Mouse (Mus musculus): ENCODE measurements around the gene Tmem235. TPM values are rescaled to one million over a fixed set of nuclear protein-coding genes. Genes with fewer than 3 reads are reported as not detected.

Tmem235 gene
- polyA plus RNA-seq, 1 experiment, result not detected

DNA sequence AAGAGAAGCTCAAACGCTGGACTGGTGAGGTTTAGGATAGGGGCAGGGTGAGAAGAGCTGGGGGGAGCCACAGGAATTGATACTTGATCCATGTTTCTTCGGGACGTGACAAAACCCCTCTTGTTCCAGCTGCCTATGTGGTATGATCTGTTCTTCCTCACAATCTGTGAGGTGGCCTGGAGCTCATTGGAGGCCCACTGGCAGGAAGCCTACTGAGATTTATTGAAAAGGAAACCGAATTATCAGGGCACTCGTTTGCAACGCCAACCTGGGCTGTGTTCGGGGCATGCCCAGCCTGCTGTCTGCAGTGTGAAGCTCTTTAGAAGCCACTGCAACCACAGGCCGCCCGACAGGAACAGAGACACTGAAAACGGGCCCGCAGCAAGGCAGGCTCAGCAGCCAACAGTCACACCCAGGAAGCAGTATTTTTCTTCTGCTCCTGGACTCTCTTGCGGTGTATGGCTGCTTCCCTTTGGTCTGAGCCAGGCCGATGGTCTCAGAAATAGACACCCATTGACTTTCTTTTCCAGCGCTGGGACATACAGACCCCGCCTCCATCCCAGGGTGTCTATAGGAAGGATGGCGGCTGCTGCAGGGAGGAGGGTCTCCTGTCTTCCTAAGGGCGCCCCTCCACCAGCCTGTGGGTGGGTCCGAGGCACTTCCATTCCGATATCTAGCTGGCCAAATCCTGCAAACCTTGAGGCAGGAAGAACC lies 12.1 kb upstream of the Tmem235 start:
- 5% methylated on average over 19 of the region's 19 CpGs for WGBS
- Histone ChIP-seq H3K27ac (ENCODE audit: control insufficient read depth, insufficient read depth, low read depth, low read length, poor library complexity) (peak overlapping the region; percentile 88), H3K4me3 (replicated peaks; ENCODE audit: control insufficient read depth, low read depth, low read length) (peak overlapping the region; percentile 88), H3K4me1 (ENCODE audit: control insufficient read depth, insufficient read depth, low read length) (no peaks in the 10 kb centered on the region; the same call in 1 of the 2 replicates)
- peak; percentile 45; the same call in 1 of the 2 replicates for TF ChIP-seq POLR2A (IDR thresholded peaks at IDR 0.05; ENCODE audit: borderline replicate concordance, control insufficient read depth, low read depth, low read length)
- TF ChIP-seq CTCF (IDR thresholded peaks at IDR 0.05; ENCODE audit: control insufficient read depth, insufficient read depth, low read length), result no peak

DNA sequence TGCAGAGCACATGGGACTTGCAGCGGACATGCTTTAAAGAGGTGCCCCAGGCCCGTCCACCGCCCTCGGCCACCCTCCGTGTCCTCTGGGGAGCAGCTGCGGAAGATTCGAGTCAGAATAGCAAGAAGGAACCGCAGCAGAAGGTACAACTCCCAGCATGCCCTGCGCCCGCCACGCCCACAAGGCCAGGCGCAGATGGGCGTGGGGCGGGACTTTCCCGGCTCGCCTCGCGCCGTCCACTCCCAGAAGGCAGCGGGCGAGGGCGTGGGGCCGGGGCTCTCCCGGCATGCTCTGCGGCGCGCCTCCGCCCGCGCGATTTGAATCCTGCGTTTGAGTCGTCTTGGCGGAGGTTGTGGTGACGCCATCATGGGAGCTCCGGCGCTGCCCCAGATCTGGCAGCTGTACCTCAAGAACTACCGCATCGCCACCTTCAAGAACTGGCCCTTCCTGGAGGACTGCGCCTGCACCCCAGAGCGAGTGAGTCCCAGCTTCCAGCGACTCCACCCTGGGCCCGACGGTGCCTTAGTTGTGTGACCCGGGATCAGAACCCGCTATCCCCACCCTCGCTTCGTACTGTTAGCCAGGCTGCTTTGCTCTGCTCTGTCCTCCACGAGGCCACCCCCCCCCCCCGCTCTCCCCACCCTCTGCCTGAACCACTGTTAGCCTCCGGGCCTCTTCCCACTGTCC lies 11.4 kb upstream of the Tmem235 start, which contains the start of gene Birc5:
Birc5 (plus strand) TSS at position 267 of the 687 bp plus-strand sequence.
- H3K27ac ChIP-seq (ENCODE audit: control insufficient read depth, insufficient read depth, low read depth, low read length, poor library complexity), result peak within 1 kb of the TSS; percentile 88
- no peak for TF ChIP-seq CTCF (IDR thresholded peaks at IDR 0.05; ENCODE audit: control insufficient read depth, insufficient read depth, low read length)
- peak; percentile 94 for TF ChIP-seq POLR2A (IDR thresholded peaks at IDR 0.05; ENCODE audit: borderline replicate concordance, control insufficient read depth, low read depth, low read length)
- under 1% methylated on average over 51 of the region's 51 CpGs for WGBS
- peak within 1 kb of the TSS; percentile 88 for H3K4me3 ChIP-seq (replicated peaks; ENCODE audit: control insufficient read depth, low read depth, low read length)
- no peaks in the 10 kb centered on the region; the same call in 1 of the 2 replicates for H3K4me1 ChIP-seq (ENCODE audit: control insufficient read depth, insufficient read depth, low read length)

DNA sequence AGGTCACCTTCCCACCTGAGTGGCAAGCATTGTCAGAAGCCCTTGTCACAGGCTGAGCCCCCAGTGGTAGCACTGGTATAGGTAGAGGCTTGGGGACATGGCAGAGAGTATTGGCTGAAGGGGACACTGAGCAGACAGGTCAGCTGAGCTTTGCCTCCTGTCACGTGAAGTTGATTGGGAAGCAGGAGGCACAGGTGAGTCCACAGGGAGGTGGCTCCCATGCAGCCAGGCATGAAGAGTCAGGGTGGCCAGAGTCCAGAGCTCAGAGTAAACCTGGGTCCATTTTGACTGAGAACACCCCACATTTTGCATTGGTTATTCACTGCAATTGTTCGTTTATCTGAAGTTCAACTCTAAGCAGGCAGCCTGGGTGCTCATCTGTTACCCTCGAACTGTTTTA lies 7.7 kb upstream of the Tmem235 start:
- WGBS, result 90% methylated on average over 3 of the region's 3 CpGs
- Histone ChIP-seq H3K27ac (ENCODE audit: control insufficient read depth, insufficient read depth, low read depth, low read length, poor library complexity) (no peak overlapping the region), H3K4me1 (ENCODE audit: control insufficient read depth, insufficient read depth, low read length) (no peaks in the 10 kb centered on the region; the same call in 1 of the 2 replicates), H3K4me3 (replicated peaks; ENCODE audit: control insufficient read depth, low read depth, low read length) (no peak overlapping the region)
- TF ChIP-seq CTCF (IDR thresholded peaks at IDR 0.05; ENCODE audit: control insufficient read depth, insufficient read depth, low read length), result no peak
- TF ChIP-seq POLR2A (IDR thresholded peaks at IDR 0.05; ENCODE audit: borderline replicate concordance, control insufficient read depth, low read depth, low read length), result no peak

DNA sequence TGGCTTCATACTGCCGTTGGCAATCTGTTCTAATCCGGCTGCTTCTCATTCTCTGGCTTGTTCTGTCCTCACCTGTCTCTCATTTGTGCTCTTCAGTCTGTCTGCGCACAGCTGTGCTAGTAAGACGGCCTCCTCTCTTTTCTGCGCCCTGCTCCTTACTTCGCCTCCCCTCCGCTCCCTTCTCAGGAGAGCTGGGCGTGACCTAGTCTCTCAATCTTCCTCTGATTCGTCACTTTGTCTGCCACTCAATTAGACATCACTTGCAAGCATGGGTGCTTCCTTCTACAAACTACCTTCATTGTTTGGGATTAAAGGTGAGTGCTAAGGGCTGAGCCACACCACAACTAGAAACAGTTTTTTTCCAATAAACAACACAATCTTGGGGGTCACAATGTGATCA lies 6.3 kb upstream of the Tmem235 start:
- WGBS, result 92% methylated on average over 9 of the region's 9 CpGs
- TF ChIP-seq CTCF (IDR thresholded peaks at IDR 0.05; ENCODE audit: control insufficient read depth, insufficient read depth, low read length) (no peak), POLR2A (IDR thresholded peaks at IDR 0.05; ENCODE audit: borderline replicate concordance, control insufficient read depth, low read depth, low read length) (no peak)
- H3K4me1 ChIP-seq (ENCODE audit: control insufficient read depth, insufficient read depth, low read length), result no peaks in the 10 kb centered on the region
- no peak overlapping the region for H3K27ac ChIP-seq (ENCODE audit: control insufficient read depth, insufficient read depth, low read depth, low read length, poor library complexity)
- H3K4me3 ChIP-seq (replicated peaks; ENCODE audit: control insufficient read depth, low read depth, low read length), result no peak overlapping the region

DNA sequence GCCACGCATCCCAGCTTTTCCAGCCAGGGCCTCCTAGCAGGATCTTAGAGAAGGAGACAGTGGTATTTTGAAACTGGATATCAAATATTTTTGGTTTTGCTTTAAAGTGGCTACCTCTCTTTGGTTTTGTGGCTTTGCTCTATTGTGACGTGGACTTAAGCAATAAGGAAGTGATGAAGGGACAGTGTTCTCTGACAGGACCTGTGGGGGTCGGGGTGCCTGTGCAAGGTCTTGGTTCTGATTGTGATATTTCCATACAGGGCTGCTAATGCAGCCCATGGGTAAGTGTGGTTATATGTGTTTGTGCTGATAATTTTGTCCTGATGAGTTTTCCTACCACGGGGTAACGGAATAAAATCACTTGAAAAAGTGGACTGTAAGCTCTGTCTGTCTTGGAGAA lies 5.2 kb upstream of the Tmem235 start:
- no peak overlapping the region for H3K27ac ChIP-seq (ENCODE audit: control insufficient read depth, insufficient read depth, low read depth, low read length, poor library complexity)
- no peak for TF ChIP-seq CTCF (IDR thresholded peaks at IDR 0.05; ENCODE audit: control insufficient read depth, insufficient read depth, low read length)
- no peak for TF ChIP-seq POLR2A (IDR thresholded peaks at IDR 0.05; ENCODE audit: borderline replicate concordance, control insufficient read depth, low read depth, low read length)
- 74% methylated on average over 5 of the region's 5 CpGs for WGBS

DNA sequence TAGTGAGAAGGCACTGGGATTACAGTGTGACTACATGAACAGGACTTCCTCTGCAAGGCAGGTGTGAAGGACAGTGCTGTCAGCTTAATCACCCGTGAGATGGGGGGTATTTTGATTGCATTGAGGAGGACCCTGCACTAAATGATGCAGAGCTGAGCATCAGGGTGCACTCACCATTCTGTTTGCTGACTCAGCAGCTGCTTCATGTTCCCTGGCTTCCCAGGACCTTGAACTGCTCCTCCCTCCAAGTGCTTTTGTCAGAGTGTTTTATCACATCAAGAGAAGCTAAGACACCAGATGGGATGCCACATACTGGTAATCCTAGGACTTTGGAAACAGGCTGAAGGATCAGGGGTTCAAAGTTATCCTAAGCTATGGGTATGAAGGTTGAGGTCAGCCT lies 4.6 kb upstream of the Tmem235 start:
- Histone ChIP-seq H3K4me1 (ENCODE audit: control insufficient read depth, insufficient read depth, low read length) (no peaks in the 10 kb centered on the region), H3K4me3 (replicated peaks; ENCODE audit: control insufficient read depth, low read depth, low read length) (no peak overlapping the region), H3K27ac (ENCODE audit: control insufficient read depth, insufficient read depth, low read depth, low read length, poor library complexity) (no peak overlapping the region)
- WGBS, result 77% methylated on average over 1 of the region's 1 CpGs
- TF ChIP-seq CTCF (IDR thresholded peaks at IDR 0.05; ENCODE audit: control insufficient read depth, insufficient read depth, low read length) (no peak), POLR2A (IDR thresholded peaks at IDR 0.05; ENCODE audit: borderline replicate concordance, control insufficient read depth, low read depth, low read length) (no peak)

More for the DNA sequence above, 5.2 kb upstream of the Tmem235 start:
- H3K4me3 ChIP-seq (replicated peaks; ENCODE audit: control insufficient read depth, low read depth, low read length), result no peak overlapping the region
- no peaks in the 10 kb centered on the region for H3K4me1 ChIP-seq (ENCODE audit: control insufficient read depth, insufficient read depth, low read length)

DNA sequence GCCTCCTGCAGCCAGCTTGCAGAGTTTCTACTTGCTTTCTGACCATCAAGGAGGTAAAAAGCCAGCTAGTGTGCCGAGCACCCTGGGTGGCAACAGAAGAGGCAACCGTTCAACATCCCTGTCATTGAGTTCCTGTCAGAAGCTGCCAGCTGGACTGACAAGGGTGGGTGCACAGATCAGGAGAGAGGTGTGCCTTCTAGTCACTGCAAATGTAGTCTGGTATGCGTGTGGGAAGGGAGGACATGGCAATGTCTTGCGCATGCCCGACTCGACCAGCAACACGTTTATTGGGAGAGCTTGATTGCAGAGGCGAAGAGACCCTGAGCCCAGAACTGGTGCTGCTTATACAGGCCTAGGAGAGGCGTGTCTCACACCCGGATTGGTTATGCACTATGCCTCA lies 3.1 kb upstream of the Tmem235 start:
- no peak overlapping the region for H3K4me3 ChIP-seq (replicated peaks; ENCODE audit: control insufficient read depth, low read depth, low read length)
- TF ChIP-seq POLR2A (IDR thresholded peaks at IDR 0.05; ENCODE audit: borderline replicate concordance, control insufficient read depth, low read depth, low read length) (no peak), CTCF (IDR thresholded peaks at IDR 0.05; ENCODE audit: control insufficient read depth, insufficient read depth, low read length) (no peak)
- no peaks in the 10 kb centered on the region for H3K4me1 ChIP-seq (ENCODE audit: control insufficient read depth, insufficient read depth, low read length)
- WGBS, result 95% methylated on average over 10 of the region's 10 CpGs
- H3K27ac ChIP-seq (ENCODE audit: control insufficient read depth, insufficient read depth, low read depth, low read length, poor library complexity), result no peak overlapping the region

DNA sequence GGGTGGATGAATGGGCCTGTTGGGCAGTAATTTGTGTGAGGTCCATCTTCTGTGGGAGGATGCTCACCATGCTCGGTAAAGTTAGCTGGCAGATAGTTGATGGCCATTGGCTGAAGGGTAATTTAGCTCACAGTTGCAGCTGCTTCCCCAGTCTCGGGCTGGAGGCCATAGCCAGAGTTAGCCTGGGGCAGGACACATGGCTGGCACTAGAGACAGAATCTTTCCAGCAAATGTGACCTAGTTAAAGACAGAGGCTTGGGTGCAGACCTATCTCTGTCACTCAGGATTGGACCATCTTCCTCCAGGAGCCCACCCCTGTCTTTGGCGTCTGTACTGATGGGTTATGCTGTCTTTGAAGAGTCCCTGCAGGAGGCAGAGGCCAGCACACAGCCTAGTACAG lies 2.2 kb upstream of the Tmem235 start:
- no peaks in the 10 kb centered on the region for H3K4me1 ChIP-seq (ENCODE audit: control insufficient read depth, insufficient read depth, low read length)
- no peak overlapping the region for H3K27ac ChIP-seq (ENCODE audit: control insufficient read depth, insufficient read depth, low read depth, low read length, poor library complexity)
- WGBS, result 78% methylated on average over 3 of the region's 3 CpGs

More for the DNA sequence above, 2.2 kb upstream of the Tmem235 start:
- TF ChIP-seq POLR2A (IDR thresholded peaks at IDR 0.05; ENCODE audit: borderline replicate concordance, control insufficient read depth, low read depth, low read length) (no peak), CTCF (IDR thresholded peaks at IDR 0.05; ENCODE audit: control insufficient read depth, insufficient read depth, low read length) (no peak)
- no peak overlapping the region for H3K4me3 ChIP-seq (replicated peaks; ENCODE audit: control insufficient read depth, low read depth, low read length)
